Mouse (Mus musculus) liver, embryonic 14.5 days (tissue): ENCODE data around the gene Cyp2t4. TPM values are rescaled to one million over a fixed set of nuclear protein-coding genes. Genes with fewer than 3 reads are reported as not detected.
A peak's percentile ranks its signal among the peaks of the same experiment; 100 is the strongest.

Experiments
- ATAC-seq: fragments of 200-750 bp; cut with Nextera tagmentation; 2 replicates; pipeline ENCODE4 v1.8.0; 2017; ENCODE audit warnings: moderate number of reproducible peaks, mild to moderate bottlenecking, moderate library complexity; ENCODE audit not compliant: insufficient read depth
- DNase-seq, 3 experiments: peaks; one replicate each; pipeline ENCODE4 v3.0.0-alpha.2; 2012 to 2013; ENCODE audit warnings: low read depth in 3 of 3, low spot score in 3 of 3
- H3K27ac ChIP-seq: fragments of 300-500 bp; sonication (generic); 2 replicates; pipeline ENCODE4 v1.5.1; 2014; ENCODE audit warnings: moderate library complexity, mild to moderate bottlenecking, control low read depth, inconsistent platforms
- H3K27me3 ChIP-seq: fragments of 300-500 bp; sonication (generic); 2 replicates; pipeline ENCODE4 v1.6.1; 2014; ENCODE audit warnings: mild to moderate bottlenecking, low read length, moderate library complexity; ENCODE audit not compliant: control insufficient read depth, insufficient read depth
- H3K36me3 ChIP-seq: fragments of 300-500 bp; sonication (generic); replicated peaks from 2 replicates; pipeline ENCODE4 v1.6.1; 2014; ENCODE audit warnings: low read depth; ENCODE audit not compliant: control insufficient read depth, insufficient read depth
- H3K4me1 ChIP-seq, 2 experiments: fragments of 200-500 bp in 1 of 2; fragments of 300-500 bp in 1 of 2; sonication (generic) in 1 of 2; replicated peaks; 2 replicates each; pipeline ENCODE4 v1.6.1; 2012 to 2014; ENCODE audit warnings: antibody characterized with exemption in 1 of 2, inconsistent platforms in 1 of 2, low read length in 1 of 2; ENCODE audit not compliant: control insufficient read depth in 2 of 2, insufficient read depth in 2 of 2
- H3K4me2 ChIP-seq: fragments of 300-500 bp; sonication (generic); 2 replicates; pipeline ENCODE4 v1.6.1; 2014; ENCODE audit warnings: low read depth, mild to moderate bottlenecking, control low read depth, moderate library complexity
- H3K4me3 ChIP-seq, 2 experiments: fragments of 200-500 bp in 1 of 2; fragments of 300-500 bp in 1 of 2; sonication (generic) in 1 of 2; 2 replicates each; pipeline ENCODE4 v1.5.1; 2012 to 2014; ENCODE audit warnings: low read depth in 2 of 2, low read length in 2 of 2, mild to moderate bottlenecking in 2 of 2, control low read depth in 1 of 2, inconsistent platforms in 1 of 2, moderate library complexity in 1 of 2; ENCODE audit not compliant: insufficient read depth in 1 of 2
- H3K9ac ChIP-seq: fragments of 300-500 bp; sonication (generic); replicated peaks from 2 replicates; pipeline ENCODE4 v1.6.1; 2014; ENCODE audit warnings: mild to moderate bottlenecking, control low read depth, moderate library complexity
- H3K9me3 ChIP-seq: fragments of 300-500 bp; sonication (generic); 2 replicates; pipeline ENCODE4 v1.6.1; 2016; ENCODE audit warnings: low read length, mixed read lengths; ENCODE audit not compliant: control insufficient read depth
- CTCF ChIP-seq: IDR thresholded peaks from 2 replicates; pipeline ENCODE4 v1.5.1; 2016; ENCODE audit warnings: antibody characterized with exemption, low read depth, control low read depth
- EP300 ChIP-seq: IDR thresholded peaks from 2 replicates; pipeline ENCODE4 v1.6.1; 2016; ENCODE audit warnings: antibody characterized with exemption, low read depth
- WGBS: fragments of 180-500 bp; shearing (Covaris S2); extraction: QIAGEN DNeasy Blood & Tissue Kit; methylation state at CpG from one replicate; pipeline ENCODE4 v1.1.7; 2014; ENCODE audit not compliant: insufficient replicate concordance; 5-methylcytosine and 5-hydroxymethylcytosine counted together
- polyA plus RNA-seq, 2 experiments: library from polyadenylated mRNA; depleted of rRNA in 1 of 2; stranded (reverse) in 1 of 2; unstranded in 1 of 2; fragments of >200 nt; fragmentation: Nextera tagmentation in 1 of 2; extraction: Ambion mirVana in 1 of 2; gene quantifications; 2 replicates each; pipeline versions ENCODE4 v1.2.1 to v1.2.3; 2012 to 2014

Cyp2t4 gene
- polyA plus RNA-seq, 2 experiments = not detected

DNA sequence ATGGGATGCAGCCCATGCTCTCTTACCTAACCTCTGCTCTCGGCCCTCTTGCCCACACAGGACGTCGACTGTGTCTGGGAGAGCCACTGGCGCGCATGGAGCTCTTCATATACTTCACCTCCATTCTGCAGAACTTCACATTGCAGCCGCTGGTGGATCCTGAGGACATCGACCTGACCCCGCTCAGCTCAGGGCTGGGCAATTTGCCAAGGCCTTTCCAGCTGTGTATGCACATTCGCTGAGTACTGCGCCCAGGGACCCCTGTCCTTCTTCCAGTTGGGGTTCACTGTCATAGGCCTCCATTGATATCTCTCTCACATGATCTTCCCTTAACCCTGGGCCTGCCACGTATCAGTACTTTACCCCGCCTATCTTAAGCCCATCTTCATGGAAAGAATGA, 20.4 kb upstream of the Cyp2t4 start:
- H3K9ac ChIP-seq = no peak overlapping the region
- 0 out of 2 replicates have a peak overlapping the region, but pooled peaks have one; percentile 18 for H3K4me2 ChIP-seq
- H3K4me1 ChIP-seq = no peaks in the 10 kb centered on the region
- H3K27ac ChIP-seq = no peak overlapping the region
- H3K36me3 ChIP-seq = no peaks in the 10 kb centered on the region
- ATAC-seq (0 out of 2 replicates have a peak, but pooled peaks have one; percentile 18), DNase-seq (peak in 2 of 3 experiments; percentile 17 to 24)
- TF ChIP-seq CTCF (no peak), EP300 (no peak)
- H3K27me3 ChIP-seq = no peaks in the 10 kb centered on the region
- 54% methylated on average over 12 of the region's 12 CpGs for WGBS
- no peak overlapping the region for H3K4me3 ChIP-seq
- H3K9me3 ChIP-seq = no peaks in the 10 kb centered on the region

DNA sequence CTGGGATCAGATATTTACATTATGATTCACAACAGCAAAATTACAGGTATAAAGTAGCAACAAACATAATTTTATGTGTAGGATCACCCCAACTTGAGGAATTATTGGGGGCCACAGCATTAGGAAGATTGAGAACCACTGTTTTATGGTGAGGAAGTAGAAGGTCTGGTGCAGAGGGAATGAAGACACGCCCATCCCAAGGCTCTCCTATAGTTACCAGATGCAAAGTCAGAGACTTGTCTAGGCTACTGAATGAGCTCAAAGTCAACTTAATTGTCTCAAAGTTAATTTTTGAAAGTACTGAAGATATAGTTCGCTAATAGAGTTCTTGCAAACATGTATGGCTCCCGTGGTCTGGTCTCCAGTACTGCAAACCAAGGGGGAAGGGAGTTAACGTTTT, 19.8 kb upstream of the Cyp2t4 start:
- Histone ChIP-seq H3K27ac (no peak overlapping the region), H3K27me3 (no peaks in the 10 kb centered on the region), H3K4me1 (no peaks in the 10 kb centered on the region), H3K9me3 (no peaks in the 10 kb centered on the region), H3K4me3 (no peak overlapping the region), H3K36me3 (no peaks in the 10 kb centered on the region), H3K4me2 (no peak overlapping the region), H3K9ac (no peak overlapping the region)
- ATAC-seq (no peak), DNase-seq (no peak)
- WGBS = 62% methylated on average over 4 of the region's 4 CpGs
- TF ChIP-seq EP300 (no peak), CTCF (no peak)

DNA sequence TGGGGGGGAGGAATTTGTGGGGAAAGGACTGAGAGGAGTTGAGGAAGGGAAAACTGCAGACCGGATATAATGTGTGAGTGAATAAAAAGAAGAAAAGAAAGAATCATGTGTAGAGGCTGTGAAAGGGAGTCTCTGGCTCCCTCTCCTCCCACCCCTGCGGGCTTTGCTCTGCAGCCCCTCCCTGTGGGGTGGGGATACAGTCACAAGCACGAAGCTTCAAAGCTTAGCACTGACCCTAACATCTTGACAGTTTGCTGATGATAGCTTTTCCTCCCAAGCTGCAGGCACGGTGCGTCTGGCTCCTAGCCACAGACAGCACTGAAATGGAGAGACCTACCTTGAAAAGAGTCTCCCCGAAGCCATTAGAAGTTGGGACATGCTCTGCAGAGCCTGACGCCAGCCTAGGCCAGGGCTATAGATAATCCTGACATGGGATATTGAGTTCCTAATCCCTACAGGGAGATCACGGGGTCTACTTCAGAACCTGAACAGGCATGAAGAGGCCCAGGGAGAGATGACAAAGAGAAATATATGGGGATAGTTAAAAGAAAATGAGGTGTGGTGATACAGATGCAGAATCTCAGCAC, 17.0 kb upstream of the Cyp2t4 start:
- DNase-seq (no peak), ATAC-seq (no peak)
- Histone ChIP-seq H3K4me2 (no peak overlapping the region), H3K9ac (no peak overlapping the region), H3K4me3 (no peak overlapping the region), H3K27ac (no peak overlapping the region), H3K9me3 (no peaks in the 10 kb centered on the region), H3K4me1 (no peaks in the 10 kb centered on the region), H3K36me3 (no peaks in the 10 kb centered on the region), H3K27me3 (no peaks in the 10 kb centered on the region)
- WGBS = 53% methylated on average over 8 of the region's 8 CpGs
- TF ChIP-seq CTCF (no peak), EP300 (no peak)

- ATAC-seq (no peak), DNase-seq (no peak)
- 84% methylated on average over 13 of the region's 13 CpGs for WGBS
- no peak overlapping the region for H3K4me3 ChIP-seq
- no peak for TF ChIP-seq CTCF
- TF ChIP-seq EP300 = no peak
- H3K9ac ChIP-seq = no peak overlapping the region
- H3K4me1 ChIP-seq = peaks cover 0 to 7% of the 10 kb centered on the region in 2 experiments; a peak in 2 of 4 replicates
- H3K27me3 ChIP-seq = no peaks in the 10 kb centered on the region
- H3K27ac ChIP-seq = no peak overlapping the region
- no peaks in the 10 kb centered on the region for H3K9me3 ChIP-seq
- H3K36me3 ChIP-seq = peaks cover 4% of the 10 kb centered on the region
- H3K4me2 ChIP-seq = no peak overlapping the region
Observed at GRCm38 (mm10) chr7:27156005-27156404, 2.5 kb downstream of the Cyp2t4 start.

DNA sequence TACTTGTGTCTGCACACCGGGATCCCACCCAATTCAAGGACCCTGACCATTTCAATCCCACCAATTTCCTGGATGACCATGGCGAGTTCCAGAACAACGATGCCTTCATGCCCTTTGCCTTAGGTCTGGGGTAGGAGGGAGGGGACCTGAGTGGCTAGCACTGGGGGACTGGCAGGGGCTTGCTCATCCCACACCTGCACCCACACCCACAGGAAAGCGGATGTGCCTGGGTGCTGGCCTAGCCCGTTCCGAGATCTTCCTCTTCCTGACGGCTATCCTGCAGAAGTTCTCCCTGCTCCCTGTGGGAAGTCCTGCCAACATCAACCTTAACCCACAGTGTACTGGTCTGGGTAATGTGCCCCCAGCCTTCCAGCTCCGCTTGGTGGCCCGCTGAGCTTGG, 4.7 kb downstream of the Cyp2t4 start:
- Histone ChIP-seq H3K4me2 (no peak overlapping the region), H3K9me3 (no peaks in the 10 kb centered on the region), H3K9ac (no peak overlapping the region), H3K36me3 (peaks cover 4% of the 10 kb centered on the region), H3K4me3 (no peak overlapping the region), H3K4me1 (peaks cover 0 to 7% of the 10 kb centered on the region in 2 experiments; a peak in 2 of 4 replicates), H3K27me3 (no peaks in the 10 kb centered on the region), H3K27ac (no peak overlapping the region)
- ATAC-seq = no peak
- 81% methylated on average over 9 of the region's 9 CpGs for WGBS
- TF ChIP-seq EP300 = no peak
- no peak for TF ChIP-seq CTCF
- DNase-seq = no peak
